Mouse (Mus musculus) forebrain, embryonic 11.5 days (tissue): ENCODE results near the gene Pcdh15. TPM values are rescaled to one million over a fixed set of nuclear protein-coding genes. Genes with fewer than 3 reads are reported as not detected.

Experiments used
- ATAC-seq: fragments of 200-750 bp; cut with Nextera tagmentation; replicated peaks from 2 replicates; pipeline ENCODE4 v1.8.0; 2017; ENCODE audit warnings: moderate TSS enrichment; ENCODE audit not compliant: low FRiP score
- DNase-seq: peaks from one replicate; pipeline ENCODE4 v3.0.0-alpha.2; 2017; ENCODE audit warnings: low spot score
- H3K27ac ChIP-seq: fragments of 300-500 bp; sonication (generic); 2 replicates; pipeline ENCODE4 v1.5.1; 2014; ENCODE audit warnings: low read depth, low read length
- H3K27me3 ChIP-seq: fragments of 300-500 bp; sonication (generic); 2 replicates; pipeline ENCODE4 v1.6.1; 2014; ENCODE audit warnings: mild to moderate bottlenecking, low read length, mixed read lengths; ENCODE audit not compliant: control insufficient read depth, insufficient read depth
- H3K36me3 ChIP-seq: fragments of 300-500 bp; sonication (generic); 2 replicates; pipeline ENCODE4 v1.6.1; 2014; ENCODE audit warnings: mild to moderate bottlenecking, low read length, moderate library complexity, mixed read lengths; ENCODE audit not compliant: control insufficient read depth, insufficient read depth
- H3K4me1 ChIP-seq: fragments of 300-500 bp; sonication (generic); replicated peaks from 2 replicates; pipeline ENCODE4 v1.6.1; 2014; ENCODE audit warnings: low read length, mixed read lengths; ENCODE audit not compliant: control insufficient read depth, insufficient read depth
- H3K4me2 ChIP-seq: fragments of 300-500 bp; sonication (generic); 2 replicates; pipeline ENCODE4 v1.6.1; 2014; ENCODE audit warnings: low read depth, mild to moderate bottlenecking, low read length, moderate library complexity, mixed read lengths; ENCODE audit not compliant: severe bottlenecking
- H3K4me3 ChIP-seq: fragments of 300-500 bp; sonication (generic); 2 replicates; pipeline ENCODE4 v1.5.1; 2014; ENCODE audit warnings: low read depth, low read length
- H3K9ac ChIP-seq: fragments of 300-500 bp; sonication (generic); 2 replicates; pipeline ENCODE4 v1.6.1; 2014; ENCODE audit warnings: low read length
- H3K9me3 ChIP-seq: fragments of 300-500 bp; sonication (generic); 2 replicates; pipeline ENCODE4 v1.6.1; 2016; ENCODE audit warnings: low read length, mixed read lengths; ENCODE audit not compliant: control insufficient read depth
- whole genome bisulfite sequencing: fragments of 180-500 bp; shearing (Covaris S2); extraction: QIAGEN DNeasy Blood & Tissue Kit; methylation state at CpG from one replicate; pipeline ENCODE4 v1.1.7; 2014; 5-methylcytosine and 5-hydroxymethylcytosine counted together
- polyA plus RNA-seq: library from polyadenylated mRNA; unstranded; fragments of >200 nt; fragmentation: Nextera tagmentation; extraction: Ambion mirVana; gene quantifications from 2 replicates; pipeline ENCODE4 v1.2.1, GENCODE M21; 2014

Pcdh15 gene
- polyA plus RNA-seq, 1 experiment from 2014 or later: 1.0 TPM

GRCm38 (mm10) chr10:73574711-73575297 is 475.7 kb downstream of the Pcdh15 start:
- ATAC-seq: no peak
- 94% methylated on average over 5 of the region's 5 CpGs for WGBS
- H3K27me3 ChIP-seq: no peaks in the 10 kb centered on the region
- no peak overlapping the region for H3K9ac ChIP-seq
- no peaks in the 10 kb centered on the region for H3K4me1 ChIP-seq
- no peak overlapping the region for H3K27ac ChIP-seq
- H3K4me2 ChIP-seq: no peak overlapping the region
- no peaks in the 10 kb centered on the region for H3K9me3 ChIP-seq
- DNase-seq: no peak
- no peaks in the 10 kb centered on the region for H3K36me3 ChIP-seq
- H3K4me3 ChIP-seq: no peak overlapping the region

GRCm38 (mm10) chr10:73667501-73667900 is 568.4 kb downstream of the Pcdh15 start:
- no peaks in the 10 kb centered on the region for H3K36me3 ChIP-seq
- 78% methylated on average over 1 of the region's 1 CpGs for WGBS
- no peak overlapping the region for H3K4me3 ChIP-seq
- H3K9me3 ChIP-seq: no peaks in the 10 kb centered on the region
- H3K4me1 ChIP-seq: no peaks in the 10 kb centered on the region
- no peak overlapping the region for H3K9ac ChIP-seq
- DNase-seq: no peak
- no peak for ATAC-seq
- H3K27ac ChIP-seq: no peak overlapping the region
- H3K27me3 ChIP-seq: no peaks in the 10 kb centered on the region
- no peak overlapping the region for H3K4me2 ChIP-seq

GRCm38 (mm10) chr10:73700519-73701286 is 601.6 kb downstream of the Pcdh15 start:
- ATAC-seq (no peak), DNase-seq (no peak)
- WGBS: 53% methylated on average over 5 of the region's 5 CpGs
- Histone ChIP-seq H3K36me3 (no peaks in the 10 kb centered on the region), H3K9ac (no peak overlapping the region), H3K4me3 (no peak overlapping the region), H3K4me1 (no peaks in the 10 kb centered on the region), H3K9me3 (no peaks in the 10 kb centered on the region), H3K27ac (no peak overlapping the region), H3K4me2 (no peak overlapping the region), H3K27me3 (no peaks in the 10 kb centered on the region)

- Histone ChIP-seq H3K27me3 (no peaks in the 10 kb centered on the region), H3K4me2 (no peak overlapping the region), H3K9ac (no peak overlapping the region), H3K4me3 (no peak overlapping the region), H3K9me3 (no peaks in the 10 kb centered on the region), H3K36me3 (no peaks in the 10 kb centered on the region), H3K27ac (no peak overlapping the region), H3K4me1 (no peaks in the 10 kb centered on the region)
- 84% methylated on average over 7 of the region's 7 CpGs for WGBS
- ATAC-seq (no peak), DNase-seq (no peak)
These were observed 626.6 kb downstream of the Pcdh15 start for GRCm38 (mm10) chr10:73725566-73726240.

- no peak overlapping the region for H3K4me3 ChIP-seq
- H3K4me2 ChIP-seq: no peak overlapping the region
- no peaks in the 10 kb centered on the region for H3K4me1 ChIP-seq
- no peaks in the 10 kb centered on the region for H3K36me3 ChIP-seq
- no peak for DNase-seq
- no peak for ATAC-seq
- no peak overlapping the region for H3K9ac ChIP-seq
- H3K27me3 ChIP-seq: no peaks in the 10 kb centered on the region
- H3K27ac ChIP-seq: no peak overlapping the region
- H3K9me3 ChIP-seq: no peaks in the 10 kb centered on the region
- 92% methylated on average over 7 of the region's 7 CpGs for WGBS
These were observed 634.1 kb downstream of the Pcdh15 start for GRCm38 (mm10) chr10:73733246-73733645.

- ATAC-seq (no peak), DNase-seq (no peak)
- Histone ChIP-seq H3K27ac (no peak overlapping the region), H3K9me3 (no peaks in the 10 kb centered on the region), H3K9ac (no peak overlapping the region), H3K27me3 (no peaks in the 10 kb centered on the region), H3K4me1 (no peaks in the 10 kb centered on the region), H3K4me2 (no peak overlapping the region), H3K4me3 (no peak overlapping the region), H3K36me3 (no peaks in the 10 kb centered on the region)
- 54% methylated on average over 2 of the region's 2 CpGs for WGBS
These were observed 649.9 kb downstream of the Pcdh15 start for GRCm38 (mm10) chr10:73749021-73749420.

- 61% methylated on average over 3 of the region's 3 CpGs for WGBS
- Histone ChIP-seq H3K4me1 (no peaks in the 10 kb centered on the region), H3K27ac (no peak overlapping the region), H3K4me2 (no peak overlapping the region), H3K36me3 (no peaks in the 10 kb centered on the region), H3K9me3 (no peaks in the 10 kb centered on the region), H3K4me3 (no peak overlapping the region), H3K9ac (no peak overlapping the region), H3K27me3 (no peaks in the 10 kb centered on the region)
- DNase-seq (no peak), ATAC-seq (no peak)
These were observed 654.7 kb downstream of the Pcdh15 start for GRCm38 (mm10) chr10:73753876-73754275.

GRCm38 (mm10) chr10:73782945-73783344 is 683.8 kb downstream of the Pcdh15 start:
- Histone ChIP-seq H3K4me2 (no peak overlapping the region), H3K36me3 (no peaks in the 10 kb centered on the region), H3K4me1 (no peaks in the 10 kb centered on the region), H3K9ac (no peak overlapping the region), H3K9me3 (no peaks in the 10 kb centered on the region), H3K27ac (no peak overlapping the region), H3K4me3 (no peak overlapping the region), H3K27me3 (no peaks in the 10 kb centered on the region)
- ATAC-seq (no peak), DNase-seq (no peak)
- 61% methylated on average over 4 of the region's 4 CpGs for WGBS
